Mouse (Mus musculus) CH12.LX (cell line): Measurements from ENCODE around the gene Mrpl39. TPM values are rescaled to one million over a fixed set of nuclear protein-coding genes. Genes with fewer than 3 reads are reported as not detected.

ENCODE experiments used
- DNase-seq: peaks from one replicate; pipeline ENCODE4 v3.0.0-alpha.2; 2013; ENCODE audit errors: extremely low read depth
- H3K27ac ChIP-seq: 2 replicates; pipeline ENCODE4 v1.5.1; 2012; ENCODE audit warnings: low read depth, mild to moderate bottlenecking, control low read depth, moderate library complexity; ENCODE audit not compliant: insufficient read depth
- H3K27me3 ChIP-seq: replicated peaks from 2 replicates; pipeline ENCODE3; 2012; ENCODE audit warnings: inconsistent platforms
- H3K36me3 ChIP-seq, 2 experiments: replicated peaks in 1 of 2; 2 replicates each; pipeline versions ENCODE3 to v1.6.1; 2012; ENCODE audit warnings: inconsistent platforms in 1 of 2, low read length in 1 of 2, mild to moderate bottlenecking in 1 of 2, mixed read lengths in 1 of 2, moderate library complexity in 1 of 2; ENCODE audit not compliant: control insufficient read depth in 1 of 2, insufficient read depth in 1 of 2
- H3K4me1 ChIP-seq, 2 experiments: 2 replicates each; pipeline ENCODE4 v1.6.1; 2012; ENCODE audit warnings: inconsistent platforms in 1 of 2, moderate library complexity in 1 of 2; ENCODE audit not compliant: insufficient read depth in 2 of 2, control insufficient read depth in 1 of 2
- H3K4me2 ChIP-seq: 2 replicates; pipeline ENCODE4 v1.6.1; 2012; ENCODE audit warnings: low read depth, mild to moderate bottlenecking, control low read depth; ENCODE audit not compliant: poor library complexity, insufficient read depth, severe bottlenecking
- H3K4me3 ChIP-seq, 3 experiments: fragments of 150-350 bp in 1 of 3; sonication (generic) in 1 of 3; replicated peaks in 1 of 3; 2 replicates each; pipeline versions ENCODE3 to v1.5.1; 2011 to 2012; ENCODE audit warnings: low read depth in 2 of 3, low read length in 2 of 3, mild to moderate bottlenecking in 2 of 3, moderate library complexity in 2 of 3, control low read depth in 1 of 3, improper control_type of control experiment in 1 of 3, inconsistent platforms in 1 of 3, mixed read lengths in 1 of 3; ENCODE audit not compliant: poor library complexity in 1 of 3
- H3K79me2 ChIP-seq: replicated peaks from 2 replicates; pipeline ENCODE4 v1.6.1; 2012; ENCODE audit warnings: mild to moderate bottlenecking, moderate library complexity; ENCODE audit not compliant: control insufficient read depth, poor library complexity, insufficient read depth, severe bottlenecking; ENCODE audit errors: extremely low read depth
- H3K9ac ChIP-seq: 2 replicates; pipeline ENCODE4 v1.6.1; 2012; ENCODE audit warnings: low read depth, mild to moderate bottlenecking, control low read depth, moderate library complexity; ENCODE audit not compliant: insufficient read depth
- H3K9me3 ChIP-seq: replicated peaks from 2 replicates; pipeline ENCODE3; 2012; ENCODE audit warnings: low read length, inconsistent platforms, mixed read lengths
- BHLHE40 ChIP-seq: IDR thresholded peaks from 2 replicates; pipeline ENCODE4 v1.6.1; 2011; ENCODE audit warnings: mild to moderate bottlenecking, low read depth, low read length, improper control_type of control experiment
- CHD2 ChIP-seq: IDR thresholded peaks from 2 replicates; pipeline ENCODE4 v1.6.1; 2011; ENCODE audit warnings: low read length, improper control_type of control experiment
- E2F4 ChIP-seq: IDR thresholded peaks from 2 replicates; pipeline ENCODE4 v1.6.1; 2011; ENCODE audit warnings: low read depth, low read length, improper control_type of control experiment; ENCODE audit not compliant: insufficient replicate concordance
- ELF1 ChIP-seq: IDR thresholded peaks from 2 replicates; pipeline ENCODE4 v1.6.1; 2014; ENCODE audit warnings: low read depth, mild to moderate bottlenecking, inconsistent platforms, low read length, improper control_type of control experiment
- EP300 ChIP-seq: IDR thresholded peaks from 2 replicates; pipeline ENCODE4 v1.6.1; 2011; ENCODE audit warnings: low read length, improper control_type of control experiment
- ETS1 ChIP-seq: conservative IDR thresholded peaks from 2 replicates; pipeline ENCODE4 v1.6.1; 2012; ENCODE audit warnings: low read depth, mild to moderate bottlenecking, inconsistent platforms, low read length, improper control_type of control experiment, moderate library complexity
- GABPA ChIP-seq: IDR thresholded peaks from 2 replicates; pipeline ENCODE4 v1.6.1; 2012; ENCODE audit warnings: low read depth, low read length, improper control_type of control experiment, inconsistent platforms; ENCODE audit not compliant: insufficient replicate concordance
- IRF4 ChIP-seq: IDR thresholded peaks from 2 replicates; pipeline ENCODE4 v1.6.1; 2014; ENCODE audit warnings: low read depth, mild to moderate bottlenecking, inconsistent platforms, low read length, improper control_type of control experiment
- JUN ChIP-seq: IDR thresholded peaks from 2 replicates; pipeline ENCODE4 v1.6.1; 2011; ENCODE audit warnings: low read depth, mild to moderate bottlenecking, low read length, improper control_type of control experiment, moderate library complexity; ENCODE audit not compliant: insufficient read depth
- JUND ChIP-seq: conservative IDR thresholded peaks from 2 replicates; pipeline ENCODE4 v1.6.1; 2011; ENCODE audit warnings: low read depth, low read length, improper control_type of control experiment
- MAFK ChIP-seq: IDR thresholded peaks from 2 replicates; pipeline ENCODE4 v1.6.1; 2011; ENCODE audit warnings: low read length, improper control_type of control experiment; ENCODE audit not compliant: insufficient replicate concordance
- MAX ChIP-seq: IDR thresholded peaks from 2 replicates; pipeline ENCODE4 v1.6.1; 2011; ENCODE audit warnings: low read length, improper control_type of control experiment
- MEF2A ChIP-seq: IDR thresholded peaks from 2 replicates; pipeline ENCODE4 v1.6.1; 2014; ENCODE audit warnings: low read depth, mild to moderate bottlenecking, inconsistent platforms, low read length, improper control_type of control experiment, borderline replicate concordance
- MXI1 ChIP-seq: IDR thresholded peaks from 2 replicates; pipeline ENCODE4 v1.6.1; 2011; ENCODE audit warnings: mild to moderate bottlenecking, low read depth, low read length, improper control_type of control experiment
- MYC ChIP-seq: IDR thresholded peaks from 2 replicates; pipeline ENCODE4 v1.6.1; 2011; ENCODE audit warnings: low read depth, mild to moderate bottlenecking, improper control_type of control experiment, low read length
- NELFE ChIP-seq: IDR thresholded peaks from 2 replicates; pipeline ENCODE4 v1.6.1; 2011; ENCODE audit warnings: low read depth, low read length, improper control_type of control experiment
- NRF1 ChIP-seq: IDR thresholded peaks from 2 replicates; pipeline ENCODE4 v1.6.1; 2014; ENCODE audit warnings: low read depth, mild to moderate bottlenecking, inconsistent platforms, low read length, improper control_type of control experiment, moderate library complexity
- POLR2A ChIP-seq: IDR thresholded peaks from 2 replicates; pipeline ENCODE4 v1.6.1; 2011; ENCODE audit warnings: low read depth, mild to moderate bottlenecking, improper control_type of control experiment, low read length
- POLR2AphosphoS2 ChIP-seq: IDR thresholded peaks from 2 replicates; pipeline ENCODE4 v1.6.1; 2011; ENCODE audit warnings: low read depth, low read length, improper control_type of control experiment
- RCOR1 ChIP-seq: conservative IDR thresholded peaks from 2 replicates; pipeline ENCODE4 v1.6.1; 2012; ENCODE audit warnings: low read depth, mild to moderate bottlenecking, inconsistent platforms, low read length, improper control_type of control experiment
- SIN3A ChIP-seq: IDR thresholded peaks from 2 replicates; pipeline ENCODE4 v1.6.1; 2012; ENCODE audit warnings: low read length, improper control_type of control experiment, inconsistent platforms
- SMC3 ChIP-seq: IDR thresholded peaks from 2 replicates; pipeline ENCODE4 v1.6.1; 2011; ENCODE audit warnings: low read depth, low read length, improper control_type of control experiment
- TBP ChIP-seq: conservative IDR thresholded peaks from 2 replicates; pipeline ENCODE4 v1.6.1; 2011; ENCODE audit warnings: low read depth, low read length, improper control_type of control experiment
- TCF12 ChIP-seq: IDR thresholded peaks from 2 replicates; pipeline ENCODE4 v1.6.1; 2014; ENCODE audit warnings: low read depth, mild to moderate bottlenecking, inconsistent platforms, low read length, improper control_type of control experiment
- UBTF ChIP-seq: IDR thresholded peaks from 2 replicates; pipeline ENCODE4 v1.6.1; 2012; ENCODE audit warnings: low read depth, mild to moderate bottlenecking, inconsistent platforms, low read length, improper control_type of control experiment, moderate library complexity
- USF1 ChIP-seq: IDR thresholded peaks from 2 replicates; pipeline ENCODE4 v1.6.1; 2014; ENCODE audit warnings: low read depth, mild to moderate bottlenecking, inconsistent platforms, low read length, improper control_type of control experiment
- ZC3H11A ChIP-seq: IDR thresholded peaks from 2 replicates; pipeline ENCODE4 v1.6.1; 2012; ENCODE audit warnings: low read depth, mild to moderate bottlenecking, inconsistent platforms, low read length, improper control_type of control experiment
- ZKSCAN1 ChIP-seq: IDR thresholded peaks from 2 replicates; pipeline ENCODE4 v1.6.1; 2012; ENCODE audit warnings: low read depth, inconsistent platforms, low read length, improper control_type of control experiment, borderline replicate concordance
- ZMIZ1 ChIP-seq: IDR thresholded peaks from 2 replicates; pipeline ENCODE4 v1.6.1; 2012; ENCODE audit warnings: low read depth, mild to moderate bottlenecking, inconsistent platforms, low read length, improper control_type of control experiment
- ZNF384 ChIP-seq: IDR thresholded peaks from 2 replicates; pipeline ENCODE4 v1.6.1; 2012; ENCODE audit warnings: low read depth, low read length, improper control_type of control experiment, inconsistent platforms
- dilution Hi-C: fragments of 300-500 bp; cut with MboI; formaldehyde crosslinking; loops from 2 replicates; pipeline ENCODE4 v1.14.3; 2020; ENCODE audit warnings: low sequenced_read_pairs; ENCODE audit not compliant: extremely low pct_unique_long_range_greater_than_20kb, extremely low pct_ligation_motif_present
- in situ Hi-C: fragments of 300-500 bp; cut with MboI; formaldehyde crosslinking; loops from 3 replicates; pipeline ENCODE4 v1.14.3; 2019; ENCODE audit warnings: low sequenced_read_pairs, low pct_ligation_motif_present, low pct_unique_long_range_greater_than_20kb, mixed read lengths
- polyA plus RNA-seq: library from polyadenylated mRNA; unstranded; fragments of >175 nt; gene quantifications from 2 replicates; pipeline ENCODE4 v1.2.1, GENCODE M21; 2012; ENCODE audit warnings: low read depth; ENCODE audit not compliant: insufficient read length
- total RNA-seq, 2 experiments: library from RNA; depleted of rRNA; stranded (reverse); fragments of 300-350 nt in 1 of 2; fragments of >200 nt in 1 of 2; gene quantifications; 2 replicates each; pipeline ENCODE4 v1.2.3; 2012 to 2014

Mrpl39 gene
- total and polyA plus RNA-seq, 3 experiments: 102 to 123 (median 110) TPM

DNA sequence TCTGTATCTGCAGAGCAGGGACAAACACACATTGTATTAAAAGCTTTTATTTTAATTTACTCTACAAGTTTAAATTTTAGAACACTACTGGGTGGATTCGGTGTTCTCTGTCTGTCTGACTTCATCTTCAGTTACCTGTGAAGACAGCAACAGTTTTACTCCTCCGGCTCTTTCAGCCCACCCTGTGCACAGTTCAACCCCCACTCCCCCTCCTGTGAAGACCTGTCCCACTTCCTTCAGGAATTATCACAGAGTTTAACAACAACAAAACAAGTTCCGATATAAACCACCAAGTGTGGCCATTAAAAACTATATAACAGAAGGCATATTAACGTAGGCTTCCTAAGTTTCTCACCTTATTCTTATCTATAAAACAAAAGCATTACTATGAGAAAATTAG is 17.3 kb downstream of the Mrpl39 start:
- Histone ChIP-seq H3K9me3 (peaks cover 3% of the 10 kb centered on the region), H3K4me1 (peaks cover 17 to 36% of the 10 kb centered on the region in 2 experiments), H3K27ac (peak overlapping the region; percentile 47; the same call in 1 of the 2 replicates), H3K4me3 (no peak overlapping the region), H3K4me2 (no peak overlapping the region), H3K27me3 (no peaks in the 10 kb centered on the region), H3K36me3 (peaks cover 49 to 70% of the 10 kb centered on the region in 2 experiments), H3K79me2 (peaks cover 22% of the 10 kb centered on the region), H3K9ac (no peak overlapping the region)
- dilution Hi-C loops: no loop called here
- no peak for TF ChIP-seq ZMIZ1
- TF ChIP-seq CHD2: peak; percentile 8; the same call in 1 of the 2 replicates
- TF ChIP-seq E2F4: no peak
- no peak; the same call in 1 of the 2 replicates for TF ChIP-seq MXI1
- TF ChIP-seq POLR2AphosphoS2: peak; percentile 98
- no peak for TF ChIP-seq EP300
- no peak for TF ChIP-seq MAFK
- TF ChIP-seq MYC: 0 out of 2 replicates have a peak, but pooled peaks have one; percentile 12
- no peak for TF ChIP-seq IRF4
- TF ChIP-seq ELF1: 0 out of 2 replicates have a peak, but pooled peaks have one; percentile 8
- no peak for TF ChIP-seq TBP
- TF ChIP-seq RCOR1: no peak; the same call in 1 of the 2 replicates
- in situ Hi-C loops: no loop called here
- peak; percentile 58 for DNase-seq

DNA sequence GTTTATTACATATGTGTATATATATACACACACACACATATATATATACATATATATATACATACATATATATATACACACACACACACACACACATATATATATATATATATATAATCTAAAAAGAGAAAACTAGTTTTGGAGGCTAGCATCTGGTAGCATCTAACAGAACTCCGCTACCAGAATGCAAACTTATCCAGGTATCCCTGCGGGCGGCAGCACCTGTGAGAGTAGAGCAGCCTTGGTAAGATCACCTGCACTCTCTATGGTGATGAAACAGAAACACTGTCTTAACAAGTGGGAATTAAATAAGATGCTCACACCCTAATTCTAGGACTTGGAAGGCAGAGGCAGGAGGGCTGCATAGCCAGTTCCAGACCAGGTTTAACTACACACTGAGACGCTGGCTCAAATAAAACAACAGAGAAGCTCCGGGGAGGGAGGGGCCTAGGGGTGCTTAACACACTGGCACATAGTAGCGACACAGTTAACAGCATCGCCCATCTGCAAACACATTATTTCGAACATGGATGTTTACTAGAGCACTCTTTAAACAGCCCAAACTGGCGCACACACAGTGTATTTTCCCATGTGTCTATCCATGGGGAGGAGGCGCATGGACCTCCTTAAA is 17.8 kb downstream of the Mrpl39 start:
- dilution Hi-C loops: no loop called here
- peaks cover 45 to 65% of the 10 kb centered on the region in 2 experiments for H3K36me3 ChIP-seq
- peaks cover 22% of the 10 kb centered on the region for H3K79me2 ChIP-seq
- in situ Hi-C loops: no loop called here
- H3K9ac ChIP-seq: no peak overlapping the region
- no peaks in the 10 kb centered on the region for H3K27me3 ChIP-seq
- no peak overlapping the region for H3K4me3 ChIP-seq
- peaks cover 3% of the 10 kb centered on the region for H3K9me3 ChIP-seq
- H3K4me2 ChIP-seq: no peak overlapping the region
- DNase-seq: peak; percentile 80
- H3K27ac ChIP-seq: peak overlapping the region; percentile 47
- peaks cover 17 to 40% of the 10 kb centered on the region in 2 experiments for H3K4me1 ChIP-seq
- TF ChIP-seq JUND (no peak), EP300 (no peak), TCF12 (no peak), GABPA (no peak), IRF4 (0 out of 2 replicates have a peak, but pooled peaks have one; percentile 24), USF1 (no peak), POLR2A (peak; percentile 62), ZNF384 (no peak), NELFE (peak; percentile 41), UBTF (no peak), ETS1 (no peak), ZMIZ1 (peak; percentile 25; the same call in 1 of the 2 replicates), BHLHE40 (no peak), NRF1 (no peak), MEF2A (0 out of 2 replicates have a peak, but pooled peaks have one; percentile 45), SIN3A (peak; percentile 74), ELF1 (0 out of 2 replicates have a peak, but pooled peaks have one; percentile 10), SMC3 (peak; percentile 29), CHD2 (peak; percentile 89), JUN (no peak), POLR2AphosphoS2 (no peak; the same call in none of the 2 replicates), E2F4 (no peak), TBP (no peak), ZKSCAN1 (no peak; the same call in 1 of the 2 replicates), ZC3H11A (no peak), MAX (no peak), MYC (no peak)
